Mouse (Mus musculus) megakaryocyte, embryonic 14.5 days (primary cell): ENCODE results near the gene Ehf. TPM values are rescaled to one million over a fixed set of nuclear protein-coding genes. Genes with fewer than 3 reads are reported as not detected.

Source experiments
- H3K27me3 ChIP-seq: replicated peaks from 2 replicates; pipeline ENCODE3; 2012; ENCODE audit warnings: inconsistent platforms
- H3K36me3 ChIP-seq: replicated peaks from 2 replicates; pipeline ENCODE3; 2012; ENCODE audit warnings: low read length, inconsistent platforms, mixed read lengths
- H3K4me1 ChIP-seq: 2 replicates; pipeline ENCODE4 v1.6.1; 2012; ENCODE audit warnings: inconsistent platforms
- H3K4me3 ChIP-seq: replicated peaks from 2 replicates; pipeline ENCODE3; 2012; ENCODE audit warnings: moderate library complexity, mild to moderate bottlenecking, inconsistent platforms
- H3K9me3 ChIP-seq: 2 replicates; pipeline ENCODE4 v1.6.1; 2012; ENCODE audit warnings: inconsistent platforms
- FLI1 ChIP-seq: IDR thresholded peaks from 2 replicates; pipeline ENCODE4 v1.6.1; 2012; ENCODE audit warnings: low read length, inconsistent platforms, mixed read lengths
- GATA1 ChIP-seq: IDR thresholded peaks from 3 replicates; pipeline ENCODE4 v1.6.1; 2012; ENCODE audit warnings: mixed read lengths, low read length, inconsistent platforms, borderline replicate concordance
- polyA plus RNA-seq: library from polyadenylated mRNA; stranded (reverse); fragments of >175 nt; gene quantifications from 2 replicates; pipeline ENCODE4 v1.2.3, GENCODE M21; 2012; ENCODE audit warnings: low replicate concordance; ENCODE audit not compliant: insufficient read depth

Ehf gene
- not detected in 2 replicates for polyA plus RNA-seq

- no peaks in the 10 kb centered on the region for H3K36me3 ChIP-seq
- no peaks in the 10 kb centered on the region for H3K4me1 ChIP-seq
- H3K9me3 ChIP-seq, result no peaks in the 10 kb centered on the region
- TF ChIP-seq GATA1, result no peak
- no peak for TF ChIP-seq FLI1
- no peak within 1 kb of the TSS for H3K4me3 ChIP-seq
- peaks cover 7% of the 10 kb centered on the region for H3K27me3 ChIP-seq
These were observed at the start of gene Ehf for GRCm38 (mm10) chr2:103303132-103303531. Ehf (minus strand) TSS chr2:103303278.

DNA sequence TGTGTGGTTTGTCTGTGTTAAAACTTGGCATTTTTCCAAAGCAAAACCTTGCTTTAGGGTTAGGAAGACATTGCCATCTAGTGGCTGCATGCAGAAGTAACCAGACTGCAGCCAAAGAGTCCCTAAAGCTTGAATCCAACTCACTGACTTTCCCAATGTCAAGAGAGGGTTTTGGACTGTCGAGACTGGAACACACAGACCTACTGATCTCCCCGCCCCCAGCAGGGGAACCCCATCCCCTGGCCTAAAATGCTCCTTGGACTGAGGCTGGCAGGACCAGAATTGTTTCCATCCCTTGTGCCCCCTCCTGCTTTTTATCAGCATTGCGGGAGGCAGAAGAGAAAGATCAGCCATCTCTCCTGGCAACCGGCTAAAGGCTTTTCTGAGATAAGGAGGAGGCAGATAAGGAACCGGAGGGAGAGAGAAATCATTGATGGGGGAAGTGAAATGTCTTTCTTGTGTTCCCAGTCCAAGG is 44.4 kb upstream of the Ehf start:
- Histone ChIP-seq H3K36me3 (no peaks in the 10 kb centered on the region), H3K9me3 (no peaks in the 10 kb centered on the region), H3K4me3 (peak overlapping the region; percentile 29), H3K4me1 (peaks cover 4% of the 10 kb centered on the region), H3K27me3 (peaks cover 31% of the 10 kb centered on the region)
- no peak for TF ChIP-seq GATA1
- no peak for TF ChIP-seq FLI1

GRCm38 (mm10) chr2:103346751-103347289 is 43.7 kb upstream of the Ehf start:
- TF ChIP-seq FLI1 (no peak), GATA1 (no peak)
- Histone ChIP-seq H3K4me1 (peaks cover 4% of the 10 kb centered on the region), H3K9me3 (no peaks in the 10 kb centered on the region), H3K27me3 (peaks cover 29% of the 10 kb centered on the region), H3K36me3 (no peaks in the 10 kb centered on the region), H3K4me3 (no peak overlapping the region)

GRCm38 (mm10) chr2:103343611-103344010 is 40.5 kb upstream of the Ehf start:
- H3K27me3 ChIP-seq, result peaks cover 22% of the 10 kb centered on the region
- TF ChIP-seq FLI1, result no peak
- no peak for TF ChIP-seq GATA1
- H3K4me3 ChIP-seq, result no peak overlapping the region
- no peaks in the 10 kb centered on the region for H3K9me3 ChIP-seq
- H3K36me3 ChIP-seq, result no peaks in the 10 kb centered on the region
- H3K4me1 ChIP-seq, result peaks cover 4% of the 10 kb centered on the region

DNA sequence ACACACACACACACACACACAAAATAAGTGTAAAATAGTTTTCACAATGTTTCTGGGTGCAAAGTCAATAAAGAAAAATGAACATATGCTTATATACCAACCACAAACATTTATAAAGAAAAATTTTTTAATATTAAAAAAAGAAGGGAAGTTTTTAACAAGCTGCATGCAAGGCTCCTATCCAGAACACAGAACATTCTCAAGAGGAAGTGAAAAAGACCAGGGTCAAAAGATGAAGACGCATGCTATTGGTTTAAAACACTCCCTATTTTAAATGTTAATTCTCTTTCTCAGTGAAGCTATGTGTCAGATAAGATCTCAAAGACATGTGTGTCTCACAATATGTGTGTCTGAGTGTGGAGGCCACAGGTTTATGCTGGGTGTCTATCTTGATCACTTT is 39.0 kb upstream of the Ehf start:
- H3K4me1 ChIP-seq, result no peaks in the 10 kb centered on the region
- H3K27me3 ChIP-seq, result peaks cover 19% of the 10 kb centered on the region
- TF ChIP-seq FLI1 (no peak), GATA1 (no peak)

DNA sequence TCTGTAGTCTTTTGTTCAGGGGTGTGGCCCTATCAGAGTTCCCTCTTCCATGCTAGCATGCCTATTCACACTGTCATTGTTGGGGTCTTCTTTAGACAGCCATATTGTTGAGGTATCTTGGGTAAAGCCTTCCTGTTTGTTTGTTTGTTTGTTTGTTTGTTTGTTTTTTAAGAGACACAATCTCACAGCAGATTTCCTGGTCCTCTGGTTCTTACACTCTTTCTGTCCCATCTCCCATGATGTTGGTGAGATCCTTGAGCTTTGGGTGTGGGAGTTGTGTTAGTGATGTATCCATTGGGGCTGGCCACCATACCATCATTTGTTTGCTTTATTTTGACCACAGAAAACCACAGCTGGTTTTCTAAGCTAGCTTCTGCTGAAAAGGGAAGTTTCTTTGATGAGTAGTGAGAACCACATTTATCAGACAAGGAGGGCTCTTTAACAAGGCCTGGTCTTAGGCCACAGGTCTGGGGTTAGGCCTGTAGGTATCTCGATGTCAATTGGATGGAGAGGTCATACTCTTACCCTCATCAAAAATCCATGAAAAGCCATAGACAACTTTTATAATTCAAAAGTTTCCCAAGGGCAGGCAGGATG is 38.4 kb upstream of the Ehf start:
- H3K4me1 ChIP-seq, result no peaks in the 10 kb centered on the region
- peaks cover 16% of the 10 kb centered on the region for H3K27me3 ChIP-seq
- no peak overlapping the region for H3K4me3 ChIP-seq
- H3K9me3 ChIP-seq, result no peaks in the 10 kb centered on the region
- TF ChIP-seq FLI1, result no peak
- TF ChIP-seq GATA1, result no peak
- H3K36me3 ChIP-seq, result no peaks in the 10 kb centered on the region

More for the DNA sequence above, 39.0 kb upstream of the Ehf start:
- Histone ChIP-seq H3K36me3 (no peaks in the 10 kb centered on the region), H3K9me3 (no peaks in the 10 kb centered on the region), H3K4me3 (no peak overlapping the region)

- Histone ChIP-seq H3K9me3 (no peaks in the 10 kb centered on the region), H3K36me3 (no peaks in the 10 kb centered on the region), H3K27me3 (peaks cover 13% of the 10 kb centered on the region), H3K4me3 (no peak overlapping the region), H3K4me1 (no peaks in the 10 kb centered on the region)
- TF ChIP-seq GATA1 (no peak), FLI1 (no peak)
These were observed 35.6 kb upstream of the Ehf start for GRCm38 (mm10) chr2:103338706-103339105.

GRCm38 (mm10) chr2:103337370-103337769 is 34.3 kb upstream of the Ehf start:
- Histone ChIP-seq H3K27me3 (peaks cover 9% of the 10 kb centered on the region), H3K4me1 (no peaks in the 10 kb centered on the region), H3K9me3 (no peaks in the 10 kb centered on the region), H3K36me3 (no peaks in the 10 kb centered on the region), H3K4me3 (no peak overlapping the region)
- no peak for TF ChIP-seq GATA1
- TF ChIP-seq FLI1, result no peak

GRCm38 (mm10) chr2:103336621-103337020 is 33.5 kb upstream of the Ehf start:
- Histone ChIP-seq H3K4me1 (no peaks in the 10 kb centered on the region), H3K36me3 (no peaks in the 10 kb centered on the region), H3K9me3 (no peaks in the 10 kb centered on the region), H3K4me3 (no peak overlapping the region), H3K27me3 (peaks cover 9% of the 10 kb centered on the region)
- no peak for TF ChIP-seq FLI1
- no peak for TF ChIP-seq GATA1

GRCm38 (mm10) chr2:103336000-103336399 is 32.9 kb upstream of the Ehf start:
- Histone ChIP-seq H3K4me1 (no peaks in the 10 kb centered on the region), H3K4me3 (no peak overlapping the region), H3K9me3 (no peaks in the 10 kb centered on the region), H3K27me3 (peaks cover 9% of the 10 kb centered on the region), H3K36me3 (no peaks in the 10 kb centered on the region)
- no peak for TF ChIP-seq FLI1
